8 mouse cellular contexts compared by ENCODE assay signal in the genomic region with DNA sequence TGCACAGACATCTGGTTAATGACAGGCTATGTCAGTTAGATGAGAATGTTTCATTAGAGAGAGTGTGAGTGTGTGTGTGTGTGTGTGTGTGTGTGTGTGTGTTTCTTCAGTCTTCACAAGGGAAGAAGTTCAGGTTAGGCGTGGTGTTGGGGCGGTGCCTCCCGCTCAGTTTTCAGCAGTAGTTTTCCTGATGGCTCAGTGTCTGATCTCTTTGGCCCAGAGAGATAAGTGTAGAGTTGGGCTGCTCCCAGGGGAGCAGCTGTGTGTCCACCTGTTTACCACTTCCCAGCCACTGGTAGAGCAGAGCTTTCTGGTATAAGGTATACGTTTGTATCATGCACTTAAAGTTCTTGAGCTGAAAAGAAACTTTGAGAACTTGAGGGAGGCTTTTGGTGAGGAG. TPM values are rescaled to one million over a fixed set of nuclear protein-coding genes. Genes with fewer than 3 reads are reported as not detected.
A peak's percentile ranks its signal among the peaks of the same experiment; 100 is the strongest.
DNase-seq lines count a peak whose midpoint lies in the region; ATAC-seq lines count a peak whose summit lies in the region.

No protein-coding gene starts in this region.

- DNase-seq in kidney, adult 18-20 months = no peak
- DNase-seq in c-Kit-positive CD71-positive TER-119-positive erythroid progenitor cells, embryonic 14.5 days (ENCODE audit: low spot score) = peak; percentile 66
- DNase-seq in retina, postnatal 1 day = no peak
- no peak for DNase-seq in ovary, postnatal 14 days (ENCODE audit: low spot score)
- no peak for DNase-seq in left cerebral cortex, adult 18-20 months (ENCODE audit: low spot score in 2 of 2)

- 89% methylated on average over 4 of the region's 4 CpGs for WGBS in kidney, embryonic 14.5 days
- 85% methylated on average over 4 of the region's 4 CpGs for WGBS in hindbrain, embryonic 16.5 days
- 93% methylated on average over 4 of the region's 4 CpGs for WGBS in midbrain, embryonic 15.5 days

- H3K4me1 ChIP-seq in kidney, embryonic 14.5 days (ENCODE audit: control insufficient read depth, insufficient read depth, low read length) = peaks cover 11% of the 10 kb centered on the region
- peaks cover 47% of the 10 kb centered on the region for H3K4me1 ChIP-seq in hindbrain, embryonic 16.5 days (ENCODE audit: control insufficient read depth, insufficient read depth, low read depth, low read length)
- H3K4me1 ChIP-seq in midbrain, embryonic 15.5 days = peaks cover 33% of the 10 kb centered on the region

- H3K9ac ChIP-seq in kidney, embryonic 14.5 days (ENCODE audit: low read depth, low read length) = peak overlapping the region; percentile 98; the same call in 1 of the 2 replicates
- H3K9ac ChIP-seq in hindbrain, embryonic 16.5 days (ENCODE audit: low read depth, low read length) = peak overlapping the region; percentile 87; the same call in 1 of the 2 replicates
- peak overlapping the region; percentile 98; the same call in 1 of the 2 replicates for H3K9ac ChIP-seq in midbrain, embryonic 15.5 days

- peak overlapping the region; percentile 64 for H3K4me2 ChIP-seq in kidney, embryonic 14.5 days (replicated peaks; ENCODE audit: low read depth, low read length)
- peak overlapping the region; percentile 91 for H3K4me2 ChIP-seq in hindbrain, embryonic 16.5 days (ENCODE audit: low read length)
- H3K4me2 ChIP-seq in midbrain, embryonic 15.5 days = peak overlapping the region; percentile 92

- H3K27me3 ChIP-seq in kidney, embryonic 14.5 days (ENCODE audit: control insufficient read depth, insufficient read depth, low read length) = no peaks in the 10 kb centered on the region
- 0 out of 2 replicates have a peak, but pooled peaks cover 2% of the 10 kb centered on the region for H3K27me3 ChIP-seq in hindbrain, embryonic 16.5 days (replicated peaks; ENCODE audit: control insufficient read depth, insufficient read depth, low read length)
- H3K27me3 ChIP-seq in midbrain, embryonic 15.5 days (replicated peaks) = 0 out of 2 replicates have a peak, but pooled peaks cover 5% of the 10 kb centered on the region

- H3K9me3 ChIP-seq in kidney, embryonic 14.5 days (ENCODE audit: control insufficient read depth, low read length) = no peaks in the 10 kb centered on the region
- no peaks in the 10 kb centered on the region for H3K9me3 ChIP-seq in hindbrain, embryonic 16.5 days (ENCODE audit: control insufficient read depth, low read length)
- no peaks in the 10 kb centered on the region for H3K9me3 ChIP-seq in midbrain, embryonic 15.5 days

- H3K36me3 ChIP-seq in kidney, embryonic 14.5 days (ENCODE audit: control insufficient read depth, insufficient read depth, low read length) = peaks cover 16% of the 10 kb centered on the region; the same call in 1 of the 2 replicates
- H3K36me3 ChIP-seq in hindbrain, embryonic 16.5 days (ENCODE audit: control insufficient read depth, insufficient read depth, low read length) = peaks cover 3% of the 10 kb centered on the region
- H3K36me3 ChIP-seq in midbrain, embryonic 15.5 days (replicated peaks) = no peaks in the 10 kb centered on the region

- H3K27ac ChIP-seq in kidney, embryonic 14.5 days (ENCODE audit: low read depth, low read length) = no peak overlapping the region
- H3K27ac ChIP-seq in hindbrain, embryonic 16.5 days (ENCODE audit: low read depth, low read length) = no peak overlapping the region
- no peak overlapping the region for H3K27ac ChIP-seq in midbrain, embryonic 15.5 days

- ATAC-seq in kidney, embryonic 14.5 days (ENCODE audit: low FRiP score, low TSS enrichment) = no peak
- ATAC-seq in hindbrain, embryonic 16.5 days = no peak
- no peak for ATAC-seq in midbrain, embryonic 15.5 days (replicated peaks)

- H3K4me3 ChIP-seq in kidney, embryonic 14.5 days (ENCODE audit: low read length) = peak overlapping the region; percentile 92
- H3K4me3 ChIP-seq in hindbrain, embryonic 16.5 days (ENCODE audit: low read length) = no peak overlapping the region; the same call in 1 of the 2 replicates
- H3K4me3 ChIP-seq in midbrain, embryonic 15.5 days = peak overlapping the region; percentile 97

RNA-seq across cellular contexts. Expression of gene Napa, which starts 1.6 kb away (rescaled TPM):
- polyA plus RNA-seq in kidney, embryonic 14.5 days (2014; fragmentation: Nextera tagmentation; extraction: Ambion mirVana) = 179 and 188 TPM in 2 replicates
- polyA plus RNA-seq in hindbrain, embryonic 16.5 days (2015; fragmentation: Nextera tagmentation; extraction: Ambion mirVana) = 236 and 255 TPM in 2 replicates
- 224 and 234 TPM in 2 replicates for polyA plus RNA-seq in midbrain, embryonic 15.5 days (2015; fragmentation: Nextera tagmentation; extraction: Ambion mirVana)
- total RNA-seq in left cerebral cortex, adult 18-20 months (2021) = 100 to 1,000 TPM; 277 to 292 TPM

RNA-seq across cellular contexts. Expression of gene Kptn, which starts 19.8 kb away (rescaled TPM):
- 25.1 and 29.2 TPM in 2 replicates for polyA plus RNA-seq in kidney, embryonic 14.5 days (2014; fragmentation: Nextera tagmentation; extraction: Ambion mirVana)
- 48.3 and 49.8 TPM in 2 replicates for polyA plus RNA-seq in hindbrain, embryonic 16.5 days (2015; fragmentation: Nextera tagmentation; extraction: Ambion mirVana)
- polyA plus RNA-seq in midbrain, embryonic 15.5 days (2015; fragmentation: Nextera tagmentation; extraction: Ambion mirVana) = 51.2 and 55.1 TPM in 2 replicates
- 10 to 100 TPM; 34.9 to 35.1 TPM for total RNA-seq in left cerebral cortex, adult 18-20 months (2021)

RNA-seq across cellular contexts. Expression of gene Slc8a2, which starts 29.7 kb away (rescaled TPM):
- polyA plus RNA-seq in kidney, embryonic 14.5 days (2014; fragmentation: Nextera tagmentation; extraction: Ambion mirVana) = 0.21 and 0.24 TPM in 2 replicates
- 1.1 and 1.2 TPM in 2 replicates for polyA plus RNA-seq in hindbrain, embryonic 16.5 days (2015; fragmentation: Nextera tagmentation; extraction: Ambion mirVana)
- 0.80 and 0.88 TPM in 2 replicates for polyA plus RNA-seq in midbrain, embryonic 15.5 days (2015; fragmentation: Nextera tagmentation; extraction: Ambion mirVana)
- total RNA-seq in left cerebral cortex, adult 18-20 months (2021) = 100 to 1,000 TPM; 214 to 216 TPM

RNA-seq across cellular contexts. Expression of gene Zfp541, which starts 38.3 kb away (rescaled TPM):
- 0.04 and 0.07 TPM in 2 replicates for polyA plus RNA-seq in kidney, embryonic 14.5 days (2014; fragmentation: Nextera tagmentation; extraction: Ambion mirVana)
- 0.09 and 0.16 TPM in 2 replicates for polyA plus RNA-seq in hindbrain, embryonic 16.5 days (2015; fragmentation: Nextera tagmentation; extraction: Ambion mirVana)
- polyA plus RNA-seq in midbrain, embryonic 15.5 days (2015; fragmentation: Nextera tagmentation; extraction: Ambion mirVana) = 0.05 and 0.10 TPM in 2 replicates
- under 1 TPM; 0.66 to 0.70 TPM for total RNA-seq in left cerebral cortex, adult 18-20 months (2021)

RNA-seq across cellular contexts. Expression of gene Bicra, which starts 52.2 kb away (rescaled TPM):
- polyA plus RNA-seq in kidney, embryonic 14.5 days (2014; fragmentation: Nextera tagmentation; extraction: Ambion mirVana) = 6.9 and 10.0 TPM in 2 replicates
- polyA plus RNA-seq in hindbrain, embryonic 16.5 days (2015; fragmentation: Nextera tagmentation; extraction: Ambion mirVana) = 5.0 and 6.9 TPM in 2 replicates
- polyA plus RNA-seq in midbrain, embryonic 15.5 days (2015; fragmentation: Nextera tagmentation; extraction: Ambion mirVana) = 9.2 TPM in 2 replicates
- total RNA-seq in left cerebral cortex, adult 18-20 months (2021) = 10 to 100 TPM; 11.8 to 13.9 TPM
